Mouse (Mus musculus) CH12.LX (cell line): ENCODE results near the gene Nmur1. TPM values are rescaled to one million over a fixed set of nuclear protein-coding genes. Genes with fewer than 3 reads are reported as not detected.

Experiments
- DNase-seq: peaks from one replicate; pipeline ENCODE4 v3.0.0-alpha.2; 2013; ENCODE audit errors: extremely low read depth
- H3K27ac ChIP-seq: 2 replicates; pipeline ENCODE4 v1.5.1; 2012; ENCODE audit warnings: low read depth, mild to moderate bottlenecking, control low read depth, moderate library complexity; ENCODE audit not compliant: insufficient read depth
- H3K27me3 ChIP-seq: replicated peaks from 2 replicates; pipeline ENCODE3; 2012; ENCODE audit warnings: inconsistent platforms
- H3K36me3 ChIP-seq, 2 experiments: replicated peaks in 1 of 2; 2 replicates each; pipeline versions ENCODE3 to v1.6.1; 2012; ENCODE audit warnings: inconsistent platforms in 1 of 2, low read length in 1 of 2, mild to moderate bottlenecking in 1 of 2, mixed read lengths in 1 of 2, moderate library complexity in 1 of 2; ENCODE audit not compliant: control insufficient read depth in 1 of 2, insufficient read depth in 1 of 2
- H3K4me1 ChIP-seq, 2 experiments: 2 replicates each; pipeline ENCODE4 v1.6.1; 2012; ENCODE audit warnings: inconsistent platforms in 1 of 2, moderate library complexity in 1 of 2; ENCODE audit not compliant: insufficient read depth in 2 of 2, control insufficient read depth in 1 of 2
- H3K4me2 ChIP-seq: 2 replicates; pipeline ENCODE4 v1.6.1; 2012; ENCODE audit warnings: low read depth, mild to moderate bottlenecking, control low read depth; ENCODE audit not compliant: poor library complexity, insufficient read depth, severe bottlenecking
- H3K4me3 ChIP-seq, 3 experiments: fragments of 150-350 bp in 1 of 3; sonication (generic) in 1 of 3; replicated peaks in 1 of 3; 2 replicates each; pipeline versions ENCODE3 to v1.5.1; 2011 to 2012; ENCODE audit warnings: low read depth in 2 of 3, low read length in 2 of 3, mild to moderate bottlenecking in 2 of 3, moderate library complexity in 2 of 3, control low read depth in 1 of 3, improper control_type of control experiment in 1 of 3, inconsistent platforms in 1 of 3, mixed read lengths in 1 of 3; ENCODE audit not compliant: poor library complexity in 1 of 3
- H3K79me2 ChIP-seq: replicated peaks from 2 replicates; pipeline ENCODE4 v1.6.1; 2012; ENCODE audit warnings: mild to moderate bottlenecking, moderate library complexity; ENCODE audit not compliant: control insufficient read depth, poor library complexity, insufficient read depth, severe bottlenecking; ENCODE audit errors: extremely low read depth
- H3K9ac ChIP-seq: 2 replicates; pipeline ENCODE4 v1.6.1; 2012; ENCODE audit warnings: low read depth, mild to moderate bottlenecking, control low read depth, moderate library complexity; ENCODE audit not compliant: insufficient read depth
- H3K9me3 ChIP-seq: replicated peaks from 2 replicates; pipeline ENCODE3; 2012; ENCODE audit warnings: low read length, inconsistent platforms, mixed read lengths
- CHD1 ChIP-seq: IDR thresholded peaks from 2 replicates; pipeline ENCODE4 v1.6.1; 2012; ENCODE audit warnings: low read depth, low read length, improper control_type of control experiment, inconsistent platforms
- CTCF ChIP-seq, 2 experiments: IDR thresholded peaks in 1 of 2; conservative IDR thresholded peaks in 1 of 2; 2 replicates each; pipeline ENCODE4 v1.5.1; 2011 to 2012; ENCODE audit warnings: low read depth in 2 of 2, low read length in 2 of 2, improper control_type of control experiment in 1 of 2, inconsistent platforms in 1 of 2, mild to moderate bottlenecking in 1 of 2, moderate library complexity in 1 of 2
- E2F4 ChIP-seq: IDR thresholded peaks from 2 replicates; pipeline ENCODE4 v1.6.1; 2011; ENCODE audit warnings: low read depth, low read length, improper control_type of control experiment; ENCODE audit not compliant: insufficient replicate concordance
- ELF1 ChIP-seq: IDR thresholded peaks from 2 replicates; pipeline ENCODE4 v1.6.1; 2014; ENCODE audit warnings: low read depth, mild to moderate bottlenecking, inconsistent platforms, low read length, improper control_type of control experiment
- EP300 ChIP-seq: IDR thresholded peaks from 2 replicates; pipeline ENCODE4 v1.6.1; 2011; ENCODE audit warnings: low read length, improper control_type of control experiment
- ETS1 ChIP-seq: conservative IDR thresholded peaks from 2 replicates; pipeline ENCODE4 v1.6.1; 2012; ENCODE audit warnings: low read depth, mild to moderate bottlenecking, inconsistent platforms, low read length, improper control_type of control experiment, moderate library complexity
- GABPA ChIP-seq: IDR thresholded peaks from 2 replicates; pipeline ENCODE4 v1.6.1; 2012; ENCODE audit warnings: low read depth, low read length, improper control_type of control experiment, inconsistent platforms; ENCODE audit not compliant: insufficient replicate concordance
- HCFC1 ChIP-seq: IDR thresholded peaks from 2 replicates; pipeline ENCODE4 v1.6.1; 2012; ENCODE audit warnings: low read depth, mild to moderate bottlenecking, inconsistent platforms, low read length, improper control_type of control experiment
- IRF4 ChIP-seq: IDR thresholded peaks from 2 replicates; pipeline ENCODE4 v1.6.1; 2014; ENCODE audit warnings: low read depth, mild to moderate bottlenecking, inconsistent platforms, low read length, improper control_type of control experiment
- KAT2A ChIP-seq: IDR thresholded peaks from 2 replicates; pipeline ENCODE4 v1.6.1; 2012; ENCODE audit warnings: low read length, improper control_type of control experiment, inconsistent platforms; ENCODE audit not compliant: insufficient replicate concordance
- MAFK ChIP-seq: IDR thresholded peaks from 2 replicates; pipeline ENCODE4 v1.6.1; 2011; ENCODE audit warnings: low read length, improper control_type of control experiment; ENCODE audit not compliant: insufficient replicate concordance
- MXI1 ChIP-seq: IDR thresholded peaks from 2 replicates; pipeline ENCODE4 v1.6.1; 2011; ENCODE audit warnings: mild to moderate bottlenecking, low read depth, low read length, improper control_type of control experiment
- NRF1 ChIP-seq: IDR thresholded peaks from 2 replicates; pipeline ENCODE4 v1.6.1; 2014; ENCODE audit warnings: low read depth, mild to moderate bottlenecking, inconsistent platforms, low read length, improper control_type of control experiment, moderate library complexity
- POLR2A ChIP-seq: IDR thresholded peaks from 2 replicates; pipeline ENCODE4 v1.6.1; 2011; ENCODE audit warnings: low read depth, mild to moderate bottlenecking, improper control_type of control experiment, low read length
- POLR2AphosphoS2 ChIP-seq: IDR thresholded peaks from 2 replicates; pipeline ENCODE4 v1.6.1; 2011; ENCODE audit warnings: low read depth, low read length, improper control_type of control experiment
- SIN3A ChIP-seq: IDR thresholded peaks from 2 replicates; pipeline ENCODE4 v1.6.1; 2012; ENCODE audit warnings: low read length, improper control_type of control experiment, inconsistent platforms
- SMC3 ChIP-seq: IDR thresholded peaks from 2 replicates; pipeline ENCODE4 v1.6.1; 2011; ENCODE audit warnings: low read depth, low read length, improper control_type of control experiment
- TBP ChIP-seq: conservative IDR thresholded peaks from 2 replicates; pipeline ENCODE4 v1.6.1; 2011; ENCODE audit warnings: low read depth, low read length, improper control_type of control experiment
- TCF12 ChIP-seq: IDR thresholded peaks from 2 replicates; pipeline ENCODE4 v1.6.1; 2014; ENCODE audit warnings: low read depth, mild to moderate bottlenecking, inconsistent platforms, low read length, improper control_type of control experiment
- UBTF ChIP-seq: IDR thresholded peaks from 2 replicates; pipeline ENCODE4 v1.6.1; 2012; ENCODE audit warnings: low read depth, mild to moderate bottlenecking, inconsistent platforms, low read length, improper control_type of control experiment, moderate library complexity
- USF1 ChIP-seq: IDR thresholded peaks from 2 replicates; pipeline ENCODE4 v1.6.1; 2014; ENCODE audit warnings: low read depth, mild to moderate bottlenecking, inconsistent platforms, low read length, improper control_type of control experiment
- USF2 ChIP-seq: conservative IDR thresholded peaks from 2 replicates; pipeline ENCODE4 v1.6.1; 2011; ENCODE audit warnings: low read depth, low read length, improper control_type of control experiment
- ZC3H11A ChIP-seq: IDR thresholded peaks from 2 replicates; pipeline ENCODE4 v1.6.1; 2012; ENCODE audit warnings: low read depth, mild to moderate bottlenecking, inconsistent platforms, low read length, improper control_type of control experiment
- ZKSCAN1 ChIP-seq: IDR thresholded peaks from 2 replicates; pipeline ENCODE4 v1.6.1; 2012; ENCODE audit warnings: low read depth, inconsistent platforms, low read length, improper control_type of control experiment, borderline replicate concordance
- ZNF384 ChIP-seq: IDR thresholded peaks from 2 replicates; pipeline ENCODE4 v1.6.1; 2012; ENCODE audit warnings: low read depth, low read length, improper control_type of control experiment, inconsistent platforms
- dilution Hi-C: fragments of 300-500 bp; cut with MboI; formaldehyde crosslinking; loops from 2 replicates; pipeline ENCODE4 v1.14.3; 2020; ENCODE audit warnings: low sequenced_read_pairs; ENCODE audit not compliant: extremely low pct_unique_long_range_greater_than_20kb, extremely low pct_ligation_motif_present
- in situ Hi-C: fragments of 300-500 bp; cut with MboI; formaldehyde crosslinking; loops from 3 replicates; pipeline ENCODE4 v1.14.3; 2019; ENCODE audit warnings: low sequenced_read_pairs, low pct_ligation_motif_present, low pct_unique_long_range_greater_than_20kb, mixed read lengths
- polyA plus RNA-seq: library from polyadenylated mRNA; unstranded; fragments of >175 nt; gene quantifications from 2 replicates; pipeline ENCODE4 v1.2.1, GENCODE M21; 2012; ENCODE audit warnings: low read depth; ENCODE audit not compliant: insufficient read length
- total RNA-seq, 2 experiments: library from RNA; depleted of rRNA; stranded (reverse); fragments of 300-350 nt in 1 of 2; fragments of >200 nt in 1 of 2; gene quantifications; 2 replicates each; pipeline ENCODE4 v1.2.3; 2012 to 2014

Nmur1 gene
- total and polyA plus RNA-seq, 3 experiments: 0.16 TPM; not detected in 2

DNA sequence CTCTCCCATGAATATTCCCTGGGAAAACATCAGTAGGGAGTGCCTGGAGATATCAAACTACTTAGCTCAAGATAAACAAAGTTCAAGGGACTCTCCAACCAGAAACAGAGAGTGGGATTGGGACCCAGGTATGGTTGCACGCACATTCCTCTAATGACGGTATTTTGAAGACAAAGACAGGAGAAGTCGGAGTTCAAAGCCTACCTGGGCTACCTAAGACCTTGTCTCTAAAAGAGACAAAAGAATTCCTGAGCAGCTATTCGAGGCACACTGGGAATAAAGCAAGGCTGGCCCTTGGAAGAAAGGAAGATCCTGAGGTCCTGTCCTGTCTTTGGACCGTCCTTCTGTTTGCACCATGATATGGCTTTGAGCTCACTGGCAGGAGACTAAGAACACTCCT is 26.7 kb upstream of the Nmur1 start:
- dilution Hi-C loops: no loop called here
- Histone ChIP-seq H3K9ac (no peak overlapping the region), H3K4me3 (no peak overlapping the region), H3K27ac (no peak overlapping the region)
- no peak for DNase-seq
- TF ChIP-seq MXI1 (no peak), UBTF (no peak), ETS1 (no peak), E2F4 (no peak), HCFC1 (no peak), EP300 (no peak), USF2 (no peak), TCF12 (no peak), ZKSCAN1 (no peak), USF1 (no peak), IRF4 (no peak), POLR2A (no peak), SIN3A (no peak), CTCF (conservative IDR thresholded peaks at IDR 0.05 in 1 of 2, IDR thresholded peaks at IDR 0.05 in 1 of 2; ENCODE audit: low read depth in 2 of 2, low read length in 2 of 2) (no peak)
- TF ChIP-seq, all 38 proteins: peak for 0
- Histone ChIP-seq H3K4me1 (peaks cover 11 to 28% of the 10 kb centered on the region in 2 experiments; a peak in 3 of 4 replicates), H3K9me3 (no peaks in the 10 kb centered on the region), H3K27me3 (no peaks in the 10 kb centered on the region), H3K4me2 (no peak overlapping the region), H3K36me3 (no peaks in the 10 kb centered on the region), H3K79me2 (no peaks in the 10 kb centered on the region)
- in situ Hi-C loops: no loop called here

DNA sequence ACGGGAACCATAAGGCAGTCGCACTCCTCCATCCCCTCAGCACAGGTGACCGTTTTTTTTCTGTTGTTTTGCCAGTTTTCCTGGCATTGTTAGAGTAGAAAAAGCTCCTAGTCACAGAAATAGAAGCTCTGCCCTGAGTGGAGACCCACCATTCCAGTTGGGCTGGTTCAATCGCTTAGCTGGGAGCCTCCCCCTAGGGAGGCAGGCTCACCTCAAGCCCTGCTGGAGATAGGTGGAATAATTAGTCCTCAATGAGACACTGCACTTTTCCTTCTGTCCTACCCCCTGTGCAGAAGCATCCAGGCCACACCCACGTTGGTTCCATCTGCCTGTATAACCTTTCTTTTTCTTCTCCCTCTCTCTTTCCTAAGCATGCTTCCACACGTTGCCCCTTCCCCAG is 23.9 kb upstream of the Nmur1 start:
- Histone ChIP-seq H3K4me1 (peaks cover 16 to 46% of the 10 kb centered on the region in 2 experiments), H3K27ac (no peak overlapping the region), H3K4me2 (no peak overlapping the region)
- dilution Hi-C loops: no loop called here
- TF ChIP-seq SIN3A (no peak), ELF1 (no peak), NRF1 (no peak), MAFK (no peak), TBP (no peak), KAT2A (no peak), GABPA (no peak), CHD1 (no peak), SMC3 (no peak), ETS1 (no peak), ZC3H11A (no peak), POLR2AphosphoS2 (no peak), ZNF384 (no peak)
- TF ChIP-seq, all 38 proteins: peak for 0
- no peaks in the 10 kb centered on the region for H3K27me3 ChIP-seq
- H3K79me2 ChIP-seq: no peaks in the 10 kb centered on the region
- in situ Hi-C loops: loop anchor here (25.0 kb wide), 1 partner anchor 587 kb away; no protein-coding TSS in a partner anchor
- no peak overlapping the region for H3K9ac ChIP-seq
- no peak overlapping the region for H3K4me3 ChIP-seq
- H3K9me3 ChIP-seq: no peaks in the 10 kb centered on the region
- no peak for DNase-seq
- H3K36me3 ChIP-seq: no peaks in the 10 kb centered on the region
